Mouse (Mus musculus) heart, embryonic 16.5 days (tissue): ENCODE measurements at regions not wholly inside any gene's neighbourhood (a gene's known extent, or its start where the extent isn't known, plus 50 kb on each side); places are given as distances from the start of the nearest gene placed in this dataset.

Experiments used
- ATAC-seq: fragments of 200-750 bp; cut with Nextera tagmentation; replicated peaks from 2 replicates; pipeline ENCODE4 v1.8.0; 2017; ENCODE audit warnings: moderate number of reproducible peaks; ENCODE audit not compliant: insufficient read depth, low FRiP score; ENCODE audit errors: extremely low read depth
- H3K27ac ChIP-seq: fragments of 300-500 bp; sonication (generic); 2 replicates; pipeline ENCODE4 v1.5.1; 2014; ENCODE audit warnings: mild to moderate bottlenecking, low read length, control low read depth, moderate library complexity
- H3K27me3 ChIP-seq: fragments of 300-500 bp; sonication (generic); 2 replicates; pipeline ENCODE4 v1.6.1; 2014; ENCODE audit warnings: low read length, mixed read lengths; ENCODE audit not compliant: control insufficient read depth, insufficient read depth
- H3K36me3 ChIP-seq: fragments of 300-500 bp; sonication (generic); 2 replicates; pipeline ENCODE4 v1.6.1; 2014; ENCODE audit not compliant: control insufficient read depth, insufficient read depth
- H3K4me1 ChIP-seq: fragments of 300-500 bp; sonication (generic); 2 replicates; pipeline ENCODE4 v1.6.1; 2014; ENCODE audit warnings: low read length, mixed read lengths; ENCODE audit not compliant: control insufficient read depth, insufficient read depth
- H3K4me2 ChIP-seq: fragments of 300-500 bp; sonication (generic); 2 replicates; pipeline ENCODE4 v1.6.1; 2014; ENCODE audit warnings: low read depth, mild to moderate bottlenecking, control low read depth, low read length
- H3K4me3 ChIP-seq: fragments of 300-500 bp; sonication (generic); 2 replicates; pipeline ENCODE4 v1.5.1; 2014; ENCODE audit warnings: mild to moderate bottlenecking, control low read depth, low read length
- H3K9ac ChIP-seq: fragments of 300-500 bp; sonication (generic); 2 replicates; pipeline ENCODE4 v1.6.1; 2014; ENCODE audit warnings: low read length, control low read depth
- H3K9me3 ChIP-seq: fragments of 300-500 bp; sonication (generic); replicated peaks from 2 replicates; pipeline ENCODE4 v1.6.1; 2016; ENCODE audit warnings: low read length; ENCODE audit not compliant: control insufficient read depth
- WGBS: fragments of 180-500 bp; shearing (Covaris S2); extraction: QIAGEN DNeasy Blood & Tissue Kit; methylation state at CpG from one replicate; pipeline ENCODE4 v1.1.7; 2014; 5-methylcytosine and 5-hydroxymethylcytosine counted together

- Histone ChIP-seq H3K27me3 (no peaks in the 10 kb centered on the region), H3K4me1 (no peaks in the 10 kb centered on the region), H3K9ac (no peak overlapping the region), H3K4me3 (no peak overlapping the region), H3K4me2 (no peak overlapping the region), H3K27ac (no peak overlapping the region), H3K36me3 (no peaks in the 10 kb centered on the region), H3K9me3 (no peaks in the 10 kb centered on the region)
- no peak for ATAC-seq
- 66% methylated on average over 4 of the region's 4 CpGs for WGBS
Observed at GRCm38 (mm10) chr10:102763696-102764095, 251.7 kb downstream of the Rassf9 start.

- Histone ChIP-seq H3K9me3 (no peaks in the 10 kb centered on the region), H3K4me3 (no peak overlapping the region), H3K36me3 (no peaks in the 10 kb centered on the region), H3K4me2 (no peak overlapping the region), H3K9ac (no peak overlapping the region), H3K27ac (no peak overlapping the region), H3K27me3 (no peaks in the 10 kb centered on the region), H3K4me1 (no peaks in the 10 kb centered on the region)
- ATAC-seq = no peak
- WGBS = 69% methylated on average over 2 of the region's 2 CpGs
Observed at GRCm38 (mm10) chr10:102762378-102762777, 250.4 kb downstream of the Rassf9 start.

GRCm38 (mm10) chr10:102735207-102735606, 223.2 kb downstream of the Rassf9 start:
- WGBS = 44% methylated on average over 3 of the region's 3 CpGs
- no peak overlapping the region for H3K9ac ChIP-seq
- H3K27ac ChIP-seq = no peak overlapping the region
- H3K4me1 ChIP-seq = no peaks in the 10 kb centered on the region
- no peak for ATAC-seq
- no peaks in the 10 kb centered on the region for H3K9me3 ChIP-seq
- no peaks in the 10 kb centered on the region for H3K36me3 ChIP-seq
- H3K4me3 ChIP-seq = no peak overlapping the region
- no peaks in the 10 kb centered on the region for H3K27me3 ChIP-seq
- H3K4me2 ChIP-seq = no peak overlapping the region

- WGBS = 66% methylated on average over 6 of the region's 6 CpGs
- Histone ChIP-seq H3K4me2 (no peak overlapping the region), H3K4me3 (no peak overlapping the region), H3K9me3 (no peaks in the 10 kb centered on the region), H3K27ac (no peak overlapping the region), H3K9ac (no peak overlapping the region), H3K27me3 (no peaks in the 10 kb centered on the region), H3K4me1 (no peaks in the 10 kb centered on the region), H3K36me3 (no peaks in the 10 kb centered on the region)
- no peak; the same call in 1 of the 2 replicates for ATAC-seq
Observed at GRCm38 (mm10) chr10:102732420-102732819, 220.4 kb downstream of the Rassf9 start.

GRCm38 (mm10) chr10:102712263-102712662, 200.2 kb downstream of the Rassf9 start:
- Histone ChIP-seq H3K9ac (no peak overlapping the region), H3K9me3 (no peaks in the 10 kb centered on the region)
- WGBS = 50% methylated on average over 2 of the region's 2 CpGs

GRCm38 (mm10) chr10:102705848-102706247, 193.8 kb downstream of the Rassf9 start:
- Histone ChIP-seq H3K9me3 (no peaks in the 10 kb centered on the region), H3K27me3 (no peaks in the 10 kb centered on the region), H3K4me3 (no peak overlapping the region), H3K4me2 (no peak overlapping the region), H3K9ac (no peak overlapping the region), H3K27ac (no peak overlapping the region), H3K36me3 (no peaks in the 10 kb centered on the region), H3K4me1 (no peaks in the 10 kb centered on the region)
- WGBS = 87% methylated on average over 3 of the region's 3 CpGs
- no peak for ATAC-seq

More at GRCm38 (mm10) chr10:102712263-102712662, 200.2 kb downstream of the Rassf9 start:
- no peak overlapping the region for H3K4me3 ChIP-seq
- no peak for ATAC-seq
- H3K4me1 ChIP-seq = no peaks in the 10 kb centered on the region
- H3K27me3 ChIP-seq = no peaks in the 10 kb centered on the region
- H3K4me2 ChIP-seq = no peak overlapping the region
- no peak overlapping the region for H3K27ac ChIP-seq
- no peaks in the 10 kb centered on the region for H3K36me3 ChIP-seq

- Histone ChIP-seq H3K36me3 (no peaks in the 10 kb centered on the region), H3K4me2 (no peak overlapping the region), H3K4me3 (no peak overlapping the region), H3K9ac (no peak overlapping the region), H3K9me3 (no peaks in the 10 kb centered on the region), H3K27ac (no peak overlapping the region), H3K27me3 (no peaks in the 10 kb centered on the region), H3K4me1 (no peaks in the 10 kb centered on the region)
- ATAC-seq = no peak
- WGBS = 79% methylated on average over 2 of the region's 2 CpGs
Observed at GRCm38 (mm10) chr10:102694810-102695209, 182.8 kb downstream of the Rassf9 start.

- WGBS = 39% methylated on average over 1 of the region's 1 CpGs
- Histone ChIP-seq H3K9ac (no peak overlapping the region), H3K4me2 (no peak overlapping the region), H3K9me3 (no peaks in the 10 kb centered on the region), H3K27me3 (no peaks in the 10 kb centered on the region), H3K4me3 (no peak overlapping the region), H3K36me3 (no peaks in the 10 kb centered on the region), H3K27ac (no peak overlapping the region), H3K4me1 (no peaks in the 10 kb centered on the region)
- ATAC-seq = no peak
Observed at GRCm38 (mm10) chr10:102689966-102690365, 177.9 kb downstream of the Rassf9 start.

GRCm38 (mm10) chr10:102686667-102687397, 174.8 kb downstream of the Rassf9 start:
- H3K4me3 ChIP-seq = no peak overlapping the region
- 69% methylated on average over 14 of the region's 14 CpGs for WGBS
- no peaks in the 10 kb centered on the region for H3K36me3 ChIP-seq
- no peak for ATAC-seq
- no peaks in the 10 kb centered on the region for H3K4me1 ChIP-seq
- no peaks in the 10 kb centered on the region for H3K9me3 ChIP-seq
- no peak overlapping the region for H3K4me2 ChIP-seq
- no peak overlapping the region for H3K9ac ChIP-seq
- no peaks in the 10 kb centered on the region for H3K27me3 ChIP-seq
- H3K27ac ChIP-seq = no peak overlapping the region
